Mouse (Mus musculus) thymus, postnatal 0 days (tissue): ENCODE results near the gene Rbbp8nl. TPM values are rescaled to one million over a fixed set of nuclear protein-coding genes. Genes with fewer than 3 reads are reported as not detected.

Source experiments
- DNase-seq: peaks from one replicate; pipeline ENCODE4 v3.0.0-alpha.2; 2015; ENCODE audit warnings: low spot score
- microRNA-seq: library from miRNA; unstranded; fragments of <30 nt; microRNA quantifications from one replicate; pipeline ENCODE4, GENCODE M21; 2016; ENCODE audit warnings: borderline number of aligned reads
- polyA plus RNA-seq: library from polyadenylated mRNA; unstranded; fragments of >200 nt; fragmentation: Nextera tagmentation; extraction: Ambion mirVana; gene quantifications from 2 replicates; pipeline ENCODE4 v1.2.1, GENCODE M21; 2015

The Rbbp8nl gene
- polyA plus RNA-seq, 1 experiment from 2014 or later, result 0.05 TPM

- no peak for DNase-seq
Measured at GRCm38 (mm10) chr2:180233101-180233904, 56.4 kb downstream of the Rbbp8nl start.

GRCm38 (mm10) chr2:180230482-180230881, 59.2 kb downstream of the Rbbp8nl start:
- no peak for DNase-seq

GRCm38 (mm10) chr2:180229129-180229528, 60.5 kb downstream of the Rbbp8nl start:
- no peak for DNase-seq

- no peak for DNase-seq
Measured at GRCm38 (mm10) chr2:180228592-180228991, 61.1 kb downstream of the Rbbp8nl start.

- no peak for DNase-seq
Measured at GRCm38 (mm10) chr2:180228060-180228458, 61.6 kb downstream of the Rbbp8nl start.

Small RNA genes lying within 50 kb of the gene (microRNA-seq; reads per million reads assigned to microRNA genes)
- 1.2 reads per million for gene Mir3091

Other genes starting within 250 kb of the Rbbp8nl start
- gene Psma7, start 247.4 kb downstream of the Rbbp8nl start, polyA plus RNA-seq, result 747 and 765 TPM in 2 replicates
- 2.6 and 2.9 TPM in 2 replicates for gene Ss18l1, start 247.4 kb downstream of the Rbbp8nl start, polyA plus RNA-seq
- 25.6 and 25.9 TPM in 2 replicates for gene Mtg2, start 219.3 kb downstream of the Rbbp8nl start, polyA plus RNA-seq
- gene Hrh3, start 185.4 kb downstream of the Rbbp8nl start, polyA plus RNA-seq, result 0.46 and 0.49 TPM in 2 replicates
- gene Osbpl2, start 170.6 kb downstream of the Rbbp8nl start, polyA plus RNA-seq, result 26.5 and 27.3 TPM in 2 replicates
- gene Adrm1, start 118.4 kb downstream of the Rbbp8nl start, polyA plus RNA-seq, result 195 TPM in 2 replicates
- gene Lama5, start 64.0 kb downstream of the Rbbp8nl start, polyA plus RNA-seq, result 4.8 and 6.6 TPM in 2 replicates
- gene Rps21, start 32.5 kb downstream of the Rbbp8nl start, polyA plus RNA-seq, result 928 and 961 TPM in 2 replicates
- gene Cables2, start 16.4 kb downstream of the Rbbp8nl start, polyA plus RNA-seq, result 6.4 and 7.1 TPM in 2 replicates
- gene Gata5, start 44.8 kb upstream of the Rbbp8nl start, polyA plus RNA-seq, result not detected in 2 replicates
- 8.1 and 8.9 TPM in 2 replicates for gene Slco4a1, start 166.4 kb upstream of the Rbbp8nl start, polyA plus RNA-seq
- 0.04 and 0.10 TPM in 2 replicates for gene Ntsr1, start 210.1 kb upstream of the Rbbp8nl start, polyA plus RNA-seq